Mouse (Mus musculus) embryonic facial prominence, embryonic 10.5 days (tissue): ENCODE measurements around the gene Mfsd6. TPM values are rescaled to one million over a fixed set of nuclear protein-coding genes. Genes with fewer than 3 reads are reported as not detected.
A peak's percentile ranks its signal among the peaks of the same experiment; 100 is the strongest.
"Not testable (repeated sequence)": the region's sequence is repeated elsewhere in the genome, so short reads cannot be mapped to it uniquely, and the experiment has no call there.

ENCODE experiments used
- DNase-seq: peaks from one replicate; pipeline ENCODE4 v3.0.0-alpha.2; 2017; ENCODE audit warnings: low spot score
- H3K27ac ChIP-seq: fragments of 300-500 bp; sonication (generic); replicated peaks from 2 replicates; pipeline ENCODE4 v1.5.1; 2016; ENCODE audit warnings: mild to moderate bottlenecking
- H3K27me3 ChIP-seq: fragments of 300-500 bp; sonication (generic); replicated peaks from 2 replicates; pipeline ENCODE4 v1.6.1; 2016; ENCODE audit warnings: low read depth, mild to moderate bottlenecking; ENCODE audit not compliant: poor library complexity, severe bottlenecking
- H3K36me3 ChIP-seq: fragments of 300-500 bp; sonication (generic); replicated peaks from 2 replicates; pipeline ENCODE4 v1.6.1; 2016; ENCODE audit warnings: mild to moderate bottlenecking, moderate library complexity
- H3K4me1 ChIP-seq: fragments of 300-500 bp; sonication (generic); 2 replicates; pipeline ENCODE4 v1.6.1; 2016
- H3K4me3 ChIP-seq: fragments of 300-500 bp; sonication (generic); 2 replicates; pipeline ENCODE4 v1.5.1; 2016; ENCODE audit warnings: mild to moderate bottlenecking, moderate library complexity
- H3K9me3 ChIP-seq: fragments of 300-500 bp; sonication (generic); 2 replicates; pipeline ENCODE4 v1.6.1; 2016; ENCODE audit warnings: mild to moderate bottlenecking
- WGBS: fragments of 180-500 bp; shearing (Covaris S2); methylation state at CpG from one replicate; pipeline ENCODE4 v1.1.7; 2016; 5-methylcytosine and 5-hydroxymethylcytosine counted together
- polyA plus RNA-seq: library from polyadenylated mRNA; unstranded; fragments of >200 nt; fragmentation: Nextera tagmentation; extraction: Ambion mirVana; gene quantifications from 2 replicates; pipeline ENCODE4 v1.2.1, GENCODE M21; 2016

Mfsd6 gene
- polyA plus RNA-seq, 1 experiment from 2014 or later = 1.0 TPM

DNA sequence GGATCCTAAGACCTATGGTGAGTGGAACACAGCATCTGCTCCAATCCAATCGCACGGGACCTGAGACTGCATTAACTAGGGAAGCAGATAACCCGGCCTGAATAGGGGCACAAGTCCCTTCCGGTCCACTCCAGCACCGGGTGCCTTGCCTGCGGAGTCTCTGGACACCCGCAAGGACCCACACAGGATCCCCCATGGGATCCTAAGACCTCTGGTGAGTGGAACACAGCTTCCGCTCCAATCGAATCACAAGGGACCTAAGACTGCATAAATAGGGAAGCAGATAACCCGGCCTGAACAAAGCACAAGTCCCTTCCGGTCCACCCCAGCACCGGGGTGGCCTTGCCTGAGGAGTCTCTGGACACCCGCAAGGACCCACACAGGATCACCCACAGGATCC is 32.8 kb downstream of the Mfsd6 start:
- DNase-seq, H3K9me3 ChIP-seq, H3K27ac ChIP-seq, H3K4me3 ChIP-seq, H3K36me3 ChIP-seq, H3K4me1 ChIP-seq, H3K27me3 ChIP-seq: not testable (repeated sequence)
- 96% methylated on average over 13 of the region's 13 CpGs for WGBS

DNA sequence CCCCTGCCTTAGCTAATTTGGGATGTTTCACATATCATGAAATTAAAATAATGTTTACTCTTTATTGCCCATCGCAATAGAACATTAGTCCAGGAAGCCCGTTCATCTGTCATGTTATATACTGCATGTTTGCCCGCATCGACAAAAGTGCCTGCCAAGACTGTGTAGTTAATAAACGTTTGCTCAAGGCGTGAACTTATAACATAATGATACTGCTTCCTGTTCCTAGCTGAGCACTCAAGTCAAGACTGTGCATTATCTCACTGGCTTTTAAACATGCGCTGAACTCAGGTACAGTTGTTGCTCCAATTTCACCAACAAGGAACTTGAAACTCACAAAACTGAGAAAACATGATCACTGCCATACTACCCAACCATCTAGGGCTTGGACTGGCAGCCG is 39.6 kb downstream of the Mfsd6 start:
- H3K27me3 ChIP-seq = no peaks in the 10 kb centered on the region
- no peaks in the 10 kb centered on the region for H3K9me3 ChIP-seq
- no peaks in the 10 kb centered on the region for H3K36me3 ChIP-seq
- H3K4me3 ChIP-seq = no peak overlapping the region
- WGBS = 93% methylated on average over 8 of the region's 8 CpGs
- DNase-seq = no peak
- no peak overlapping the region for H3K27ac ChIP-seq
- no peaks in the 10 kb centered on the region; the same call in 1 of the 2 replicates for H3K4me1 ChIP-seq

DNA sequence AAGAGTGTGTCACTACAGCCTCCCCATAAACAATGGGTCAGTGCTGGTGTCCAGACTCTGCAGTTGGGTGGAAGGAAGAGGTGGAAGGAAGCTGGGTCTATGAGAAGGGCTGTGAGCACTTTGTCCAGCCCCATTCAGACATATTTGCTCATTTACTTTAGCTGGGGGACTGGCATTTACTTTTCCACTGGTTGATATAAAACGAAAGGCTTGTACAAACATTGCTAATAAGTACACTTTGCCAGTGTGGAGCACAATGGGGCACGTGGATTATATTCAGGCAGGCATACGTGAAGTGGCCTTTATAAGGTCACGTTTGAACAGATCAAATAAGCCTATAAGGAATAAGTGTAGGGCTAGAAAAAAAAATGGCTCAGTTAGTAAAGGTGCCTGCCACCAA is 43.7 kb downstream of the Mfsd6 start:
- Histone ChIP-seq H3K27me3 (no peaks in the 10 kb centered on the region), H3K9me3 (no peaks in the 10 kb centered on the region), H3K36me3 (no peaks in the 10 kb centered on the region), H3K4me3 (no peak overlapping the region), H3K27ac (no peak overlapping the region), H3K4me1 (no peaks in the 10 kb centered on the region)
- WGBS = 79% methylated on average over 4 of the region's 4 CpGs
- no peak for DNase-seq

DNA sequence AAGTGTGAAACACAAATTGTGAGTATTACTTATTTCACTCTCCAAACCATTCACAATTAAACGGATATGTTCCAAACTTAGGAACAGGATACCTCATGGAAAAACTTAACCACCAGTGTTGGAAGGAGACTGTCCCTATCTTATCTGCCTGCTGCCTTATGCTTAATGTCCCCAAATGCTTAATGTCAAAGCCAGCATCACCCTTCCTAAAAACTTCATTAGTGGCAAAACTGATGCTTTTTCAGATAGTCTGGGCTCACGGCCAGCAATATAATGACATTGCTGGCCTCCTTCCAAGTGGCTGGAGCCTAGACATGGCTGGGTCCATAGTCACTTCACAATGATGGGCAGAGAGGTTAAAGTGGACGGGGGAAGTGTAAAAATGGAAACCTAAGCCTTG is 50.6 kb downstream of the Mfsd6 start:
- H3K27me3 ChIP-seq = no peaks in the 10 kb centered on the region
- H3K36me3 ChIP-seq = no peaks in the 10 kb centered on the region
- WGBS = 78% methylated on average over 3 of the region's 3 CpGs
- no peaks in the 10 kb centered on the region for H3K9me3 ChIP-seq
- H3K4me3 ChIP-seq = no peak overlapping the region
- no peak for DNase-seq
- H3K4me1 ChIP-seq = 0 out of 2 replicates have a peak, but pooled peaks cover 3% of the 10 kb centered on the region
- no peak overlapping the region for H3K27ac ChIP-seq

DNA sequence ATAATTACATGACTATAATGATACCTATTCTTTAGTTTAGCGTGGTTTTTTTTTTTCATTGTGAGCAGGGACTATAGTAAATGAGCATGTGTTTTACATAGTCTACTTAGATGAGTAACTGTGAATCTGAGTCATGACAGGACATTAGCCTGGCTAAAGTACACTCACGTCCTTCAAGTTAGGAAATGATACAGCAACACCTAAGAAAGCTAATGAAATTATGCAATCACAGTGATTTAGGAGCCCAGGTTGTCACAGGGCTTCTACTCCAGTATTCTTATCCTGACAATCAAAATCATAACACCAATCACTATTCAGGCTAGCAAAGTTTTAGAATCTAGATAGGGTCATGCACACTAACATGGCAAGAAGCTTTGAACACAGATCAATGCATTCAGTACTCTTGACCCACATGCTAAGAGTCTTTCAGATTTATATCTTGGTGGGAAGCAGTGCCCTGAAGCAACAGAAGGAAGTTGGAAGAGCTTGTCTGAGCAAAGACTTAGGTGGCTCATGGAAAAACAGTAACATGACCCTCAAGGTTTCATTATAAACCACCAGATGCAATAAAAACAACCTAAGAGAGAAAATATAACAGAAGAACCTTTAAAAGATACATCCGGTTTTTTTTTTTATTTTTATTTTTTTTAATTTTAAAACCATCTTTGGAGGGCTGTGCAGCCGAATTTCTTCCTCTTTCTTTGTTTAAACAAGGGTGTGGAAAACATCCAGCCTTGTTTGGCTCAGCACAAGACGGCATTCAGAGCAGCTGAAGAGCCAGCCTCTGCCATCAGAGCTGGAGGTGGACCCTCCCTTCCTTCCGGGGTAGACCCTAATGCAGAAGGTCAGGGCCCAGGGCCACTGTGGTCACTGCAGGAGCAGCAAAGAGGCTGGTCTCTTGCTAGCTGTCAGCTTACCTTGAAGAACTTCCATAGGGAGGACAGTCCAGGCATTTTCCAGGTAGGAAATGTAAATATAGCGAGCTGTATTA is 51.4 kb downstream of the Mfsd6 start:
- Histone ChIP-seq H3K36me3 (no peaks in the 10 kb centered on the region), H3K4me3 (no peak overlapping the region), H3K27ac (no peak overlapping the region), H3K27me3 (no peaks in the 10 kb centered on the region), H3K4me1 (0 out of 2 replicates have a peak, but pooled peaks cover 3% of the 10 kb centered on the region), H3K9me3 (no peaks in the 10 kb centered on the region)
- WGBS = 64% methylated on average over 7 of the region's 7 CpGs
- no peak for DNase-seq

DNA sequence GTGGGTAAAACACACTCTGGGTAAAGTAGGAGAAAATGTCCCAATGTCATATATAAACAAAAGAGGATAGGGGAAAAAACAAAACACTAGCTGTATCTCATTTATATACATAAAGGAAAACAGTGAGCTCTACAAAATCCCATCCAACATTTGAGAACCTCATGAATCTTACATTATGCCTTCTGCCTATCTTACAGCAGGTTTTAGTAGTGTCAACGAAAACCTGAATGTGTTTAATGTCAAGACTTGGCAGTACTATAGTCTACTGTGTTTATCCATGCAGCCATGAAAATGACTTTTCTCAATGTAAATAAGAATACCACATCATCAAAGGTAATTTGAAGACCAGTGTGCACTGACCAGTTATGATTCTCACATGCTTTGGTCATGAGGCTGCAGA is 57.3 kb downstream of the Mfsd6 start:
- Histone ChIP-seq H3K4me3 (no peak overlapping the region), H3K9me3 (no peaks in the 10 kb centered on the region), H3K4me1 (no peaks in the 10 kb centered on the region), H3K36me3 (no peaks in the 10 kb centered on the region), H3K27ac (no peak overlapping the region), H3K27me3 (no peaks in the 10 kb centered on the region)
- DNase-seq = no peak
- 94% methylated on average over 1 of the region's 1 CpGs for WGBS

DNA sequence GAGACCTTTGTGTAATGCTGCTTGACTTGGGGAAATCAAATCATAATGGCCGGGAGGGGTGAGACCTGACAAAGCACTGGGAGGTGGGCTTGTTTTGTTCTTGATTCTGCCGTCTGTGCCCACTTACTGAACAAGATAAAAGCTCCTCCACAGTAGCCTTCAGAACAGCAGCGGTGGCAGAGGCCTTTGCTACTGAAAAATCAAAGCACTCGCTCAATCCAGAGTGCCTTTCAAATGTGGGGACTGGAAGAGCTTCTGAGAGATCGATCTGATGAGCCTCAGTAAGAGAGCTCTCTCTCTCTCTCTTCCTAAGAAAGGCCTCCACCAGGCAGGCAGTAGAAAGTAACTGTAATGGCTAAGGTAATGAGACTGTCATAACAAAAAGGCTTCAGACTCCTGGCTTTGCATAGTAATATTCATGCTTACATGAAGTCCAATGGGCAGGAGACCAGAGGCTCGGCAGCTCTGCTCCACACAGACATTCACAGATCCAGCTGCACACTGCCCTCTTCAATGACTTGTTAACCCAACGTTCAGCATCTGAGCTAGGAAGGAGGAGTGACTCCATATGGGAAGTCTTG is 58.4 kb downstream of the Mfsd6 start:
- WGBS = 54% methylated on average over 7 of the region's 7 CpGs
- no peak for DNase-seq

DNA sequence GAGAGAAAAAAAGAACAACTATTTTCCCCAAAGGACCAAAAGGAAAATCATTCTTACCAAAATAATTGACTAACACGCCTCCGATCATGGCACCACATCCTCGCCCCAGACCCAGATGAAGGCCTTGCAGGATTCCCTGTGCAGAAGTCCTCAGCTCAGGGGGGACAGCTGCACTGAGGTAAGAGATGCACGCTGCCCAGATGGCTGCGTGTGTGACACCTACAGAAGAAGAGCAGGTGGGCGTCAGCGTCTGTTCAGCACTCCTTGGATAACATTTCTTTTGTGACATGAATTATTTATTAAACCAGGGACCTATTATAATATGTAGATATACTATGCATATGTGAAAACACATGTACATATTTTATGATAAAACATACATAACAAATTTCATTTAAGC is 64.0 kb downstream of the Mfsd6 start:
- no peaks in the 10 kb centered on the region for H3K4me1 ChIP-seq
- WGBS = 93% methylated on average over 7 of the region's 7 CpGs
- no peaks in the 10 kb centered on the region for H3K36me3 ChIP-seq
- H3K27me3 ChIP-seq = no peaks in the 10 kb centered on the region
- no peak for DNase-seq
- no peaks in the 10 kb centered on the region for H3K9me3 ChIP-seq
- H3K27ac ChIP-seq = no peak overlapping the region
- H3K4me3 ChIP-seq = no peak overlapping the region

More for the DNA sequence above, 58.4 kb downstream of the Mfsd6 start:
- Histone ChIP-seq H3K27me3 (no peaks in the 10 kb centered on the region), H3K27ac (no peak overlapping the region), H3K4me3 (no peak overlapping the region), H3K36me3 (no peaks in the 10 kb centered on the region), H3K9me3 (no peaks in the 10 kb centered on the region), H3K4me1 (no peaks in the 10 kb centered on the region)

DNA sequence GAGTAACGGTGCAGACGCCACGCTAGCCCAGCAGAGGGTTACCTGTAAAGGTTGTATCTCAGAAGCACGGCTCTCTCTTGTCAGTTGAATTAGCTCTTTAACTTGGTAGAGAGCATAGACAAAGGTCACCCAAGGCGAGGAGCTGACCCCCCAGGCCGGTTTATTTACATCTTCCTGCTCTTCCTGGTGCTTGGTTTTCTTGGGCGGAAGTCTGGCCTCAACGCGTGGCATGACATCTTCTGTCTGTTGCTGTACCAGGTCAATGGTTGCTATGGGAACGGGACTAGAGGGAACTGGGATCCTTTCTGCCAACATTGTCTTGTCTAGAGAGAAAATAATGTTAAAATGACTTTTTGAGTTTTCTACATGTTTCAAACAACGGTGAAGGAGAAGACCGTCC is 66.5 kb downstream of the Mfsd6 start:
- Histone ChIP-seq H3K4me1 (no peaks in the 10 kb centered on the region), H3K27me3 (no peaks in the 10 kb centered on the region), H3K36me3 (no peaks in the 10 kb centered on the region), H3K9me3 (no peaks in the 10 kb centered on the region), H3K27ac (no peak overlapping the region), H3K4me3 (no peak overlapping the region)
- 85% methylated on average over 12 of the region's 12 CpGs for WGBS
- no peak for DNase-seq

DNA sequence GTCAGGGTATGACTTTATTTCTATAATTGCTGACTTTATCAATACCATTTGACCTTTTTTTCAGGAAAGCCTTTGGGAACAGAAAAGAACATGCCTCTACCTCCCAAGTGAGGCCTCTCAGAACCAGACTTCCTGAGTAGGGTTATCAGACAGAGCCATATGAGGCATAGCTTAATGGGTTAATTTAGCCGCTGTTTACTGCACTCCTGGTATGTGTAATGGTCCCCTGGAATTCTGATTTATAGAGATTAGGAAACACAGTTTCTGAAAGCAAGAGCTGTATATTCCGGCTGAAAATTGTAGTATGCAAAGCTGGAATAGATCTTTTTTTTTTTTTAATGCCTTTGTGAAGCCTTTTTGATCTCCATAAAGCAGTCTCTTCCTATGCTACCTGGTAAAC is 67.0 kb downstream of the Mfsd6 start:
- H3K4me3 ChIP-seq = no peak overlapping the region
- H3K36me3 ChIP-seq = no peaks in the 10 kb centered on the region
- no peaks in the 10 kb centered on the region for H3K27me3 ChIP-seq
- no peak for DNase-seq
- H3K9me3 ChIP-seq = no peaks in the 10 kb centered on the region
- 86% methylated on average over 2 of the region's 2 CpGs for WGBS
- no peak overlapping the region for H3K27ac ChIP-seq
- H3K4me1 ChIP-seq = no peaks in the 10 kb centered on the region

DNA sequence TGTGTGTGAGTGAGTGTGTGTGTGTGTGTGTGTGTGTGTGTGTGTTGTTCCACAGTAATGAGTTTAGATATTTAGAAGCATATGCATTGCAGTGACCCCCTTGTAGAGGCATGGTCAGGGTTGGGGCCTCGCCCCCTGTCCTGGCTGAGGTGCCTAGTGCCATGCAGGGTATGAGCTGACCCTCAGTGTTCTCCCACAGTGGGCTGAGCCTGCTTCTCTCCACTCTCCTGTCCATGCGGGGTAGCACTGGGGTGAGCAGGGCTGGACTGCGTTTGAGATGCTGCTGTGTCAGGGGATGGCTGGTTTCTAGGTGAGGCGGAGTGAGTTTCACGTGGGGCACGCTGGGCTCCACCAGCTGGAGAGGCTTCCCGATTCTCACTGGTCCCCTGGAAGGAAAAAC is 69.1 kb downstream of the Mfsd6 start:
- no peak overlapping the region for H3K27ac ChIP-seq
- no peak for DNase-seq
- H3K4me3 ChIP-seq = no peak overlapping the region
- H3K27me3 ChIP-seq = no peaks in the 10 kb centered on the region
- WGBS = 87% methylated on average over 7 of the region's 7 CpGs
- H3K9me3 ChIP-seq = no peaks in the 10 kb centered on the region
- no peaks in the 10 kb centered on the region for H3K36me3 ChIP-seq
- peaks cover 4% of the 10 kb centered on the region for H3K4me1 ChIP-seq

DNA sequence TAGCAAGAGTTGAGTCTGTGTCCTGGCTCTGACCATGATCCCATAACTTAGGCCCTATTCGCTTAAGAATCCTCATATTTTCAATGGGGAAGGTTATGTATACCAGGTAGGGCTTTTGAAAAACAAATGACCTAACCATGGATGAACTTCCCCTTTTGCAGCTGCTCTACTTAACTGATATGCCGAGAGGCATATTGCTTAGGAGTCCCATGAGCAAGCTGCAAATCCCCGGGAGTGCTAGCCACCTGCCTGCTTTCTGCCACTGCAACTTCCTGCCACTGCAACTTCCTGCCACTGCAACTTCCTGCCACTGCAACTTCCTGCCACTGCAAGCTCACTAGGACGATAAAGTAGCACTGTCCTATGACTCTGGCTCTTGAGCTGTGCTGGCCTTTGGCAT is 72.1 kb downstream of the Mfsd6 start:
- no peak overlapping the region for H3K27ac ChIP-seq
- WGBS = 88% methylated on average over 4 of the region's 4 CpGs
- H3K4me3 ChIP-seq = no peak overlapping the region

DNA sequence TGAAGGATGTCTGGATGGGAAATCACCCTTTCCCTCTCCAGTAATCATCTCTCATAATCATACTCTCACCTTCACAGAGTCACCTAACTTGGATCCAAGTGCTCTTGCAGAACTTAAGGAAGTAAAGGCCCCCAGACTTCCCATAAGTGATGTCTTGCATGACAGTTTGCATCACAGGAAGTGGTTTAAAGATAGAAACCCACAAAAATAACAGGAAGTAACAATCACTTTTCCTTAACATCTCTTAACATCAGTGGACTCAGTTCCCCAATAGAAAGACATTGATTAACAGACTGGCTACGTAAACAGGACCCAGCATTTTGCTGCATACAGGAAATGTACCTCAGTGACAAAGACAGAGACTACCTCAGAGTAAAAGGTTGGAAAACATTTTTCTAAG is 73.9 kb downstream of the Mfsd6 start:
- WGBS = 58% methylated on average over 1 of the region's 1 CpGs
- H3K27ac ChIP-seq = peak overlapping the region; percentile 40
- peaks cover 38% of the 10 kb centered on the region for H3K36me3 ChIP-seq
- peaks cover 13% of the 10 kb centered on the region for H3K4me1 ChIP-seq
- no peaks in the 10 kb centered on the region for H3K27me3 ChIP-seq
- no peak for DNase-seq
- no peaks in the 10 kb centered on the region for H3K9me3 ChIP-seq
- H3K4me3 ChIP-seq = no peak overlapping the region

More for the DNA sequence above, 72.1 kb downstream of the Mfsd6 start:
- Histone ChIP-seq H3K9me3 (no peaks in the 10 kb centered on the region), H3K36me3 (peaks cover 22% of the 10 kb centered on the region), H3K4me1 (peaks cover 13% of the 10 kb centered on the region), H3K27me3 (no peaks in the 10 kb centered on the region)
- no peak for DNase-seq
